Mouse (Mus musculus) activated CD4-positive, CD25-positive, alpha-beta regulatory T cell (primary cell): ENCODE data around the gene Olfr781. TPM values are rescaled to one million over a fixed set of nuclear protein-coding genes. Genes with fewer than 3 reads are reported as not detected.

Source experiments
- polyA plus RNA-seq, 2 experiments: library from polyadenylated mRNA; unstranded; fragments of 100-300 nt; shearing (Covaris generic); gene quantifications; one replicate each; pipeline ENCODE4 v1.2.1; 2017

Gene Olfr781
- not detected for polyA plus RNA-seq

GRCm38 (mm10) chr10:129328554-129328953, at the start of gene Olfr781:
TSS of gene Olfr781 (plus strand) at chr10:129328854.

DNA sequence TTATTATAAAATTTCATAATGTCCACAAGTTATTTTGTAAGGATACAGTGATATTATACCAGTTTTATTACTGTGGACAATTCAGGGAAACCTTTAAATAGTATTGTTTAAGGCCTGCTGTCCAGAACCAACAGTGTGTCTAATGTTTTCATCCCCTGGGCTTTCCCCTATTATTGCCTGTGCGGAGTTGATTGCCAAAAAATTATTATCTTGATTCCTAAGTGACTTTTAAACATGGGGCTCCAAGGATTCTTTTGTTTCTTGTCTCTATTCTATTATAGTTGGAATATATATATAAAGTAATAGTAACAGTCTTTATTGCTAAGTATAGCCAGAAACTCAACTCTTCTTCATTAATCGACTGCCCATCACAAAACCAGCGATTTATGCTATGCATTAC, 10.8 kb upstream of the Olfr781 start, which contains the start of gene Olfr780:
Gene Olfr780, plus strand, starts transcription at position 301 of the 400 bp plus-strand sequence.

GRCm38 (mm10) chr10:129348550-129348949, 19.9 kb downstream of the Olfr781 start, which contains the start of gene Olfr782:
TSS of gene Olfr782 (plus strand) at chr10:129348850.

Other genes with a start within 250 kb of the Olfr781 start
- under 1 TPM in 1 of 2 experiments, not detected in 1; 0.02 TPM for gene Olfr767, start 245.9 kb upstream of the Olfr781 start, polyA plus RNA-seq
- not detected for gene Olfr768, start 229.5 kb upstream of the Olfr781 start, polyA plus RNA-seq
- gene Olfr769, start 211.0 kb upstream of the Olfr781 start, polyA plus RNA-seq = under 1 TPM in 1 of 2 experiments, not detected in 1; 0.11 TPM
- not detected for gene Olfr770, start 189.9 kb upstream of the Olfr781 start, polyA plus RNA-seq
- gene Olfr771, start 164.1 kb upstream of the Olfr781 start, polyA plus RNA-seq = not detected
- not detected for gene Olfr772, start 150.9 kb upstream of the Olfr781 start, polyA plus RNA-seq
- gene Olfr773, start 141.4 kb upstream of the Olfr781 start, polyA plus RNA-seq = under 1 TPM in 1 of 2 experiments, not detected in 1; 0.25 TPM
- gene Olfr774, start 92.7 kb upstream of the Olfr781 start, polyA plus RNA-seq = not detected
- not detected for gene Olfr775, start 80.4 kb upstream of the Olfr781 start, polyA plus RNA-seq
- gene Olfr776, start 69.7 kb upstream of the Olfr781 start, polyA plus RNA-seq = not detected
- not detected for gene Olfr777, start 57.4 kb upstream of the Olfr781 start, polyA plus RNA-seq
- under 1 TPM in 1 of 2 experiments, not detected in 1; 0.09 TPM for gene Olfr780, start 10.7 kb upstream of the Olfr781 start, polyA plus RNA-seq
- gene Olfr782, start 20.0 kb downstream of the Olfr781 start, polyA plus RNA-seq = not detected
- gene Olfr784, start 55.2 kb downstream of the Olfr781 start, polyA plus RNA-seq = not detected
- not detected for gene Olfr785, start 76.6 kb downstream of the Olfr781 start, polyA plus RNA-seq
- gene Olfr786, start 98.5 kb downstream of the Olfr781 start, polyA plus RNA-seq = not detected
- gene Olfr787, start 133.0 kb downstream of the Olfr781 start, polyA plus RNA-seq = under 1 TPM in 1 of 2 experiments, not detected in 1; 0.23 TPM
- under 1 TPM in 1 of 2 experiments, not detected in 1; 0.12 TPM for gene Olfr788, start 142.1 kb downstream of the Olfr781 start, polyA plus RNA-seq
- not detected for gene Olfr789, start 155.9 kb downstream of the Olfr781 start, polyA plus RNA-seq
- not detected for gene Olfr790, start 169.6 kb downstream of the Olfr781 start, polyA plus RNA-seq
- gene Olfr791, start 192.9 kb downstream of the Olfr781 start, polyA plus RNA-seq = not detected
- gene Olfr792, start 210.3 kb downstream of the Olfr781 start, polyA plus RNA-seq = under 1 TPM in 1 of 2 experiments, not detected in 1; 0.15 TPM
- not detected for gene Olfr794, start 238.8 kb downstream of the Olfr781 start, polyA plus RNA-seq